Mouse (Mus musculus): Measurements from ENCODE around the gene Rgs10. TPM values are rescaled to one million over a fixed set of nuclear protein-coding genes. Genes with fewer than 3 reads are reported as not detected.

The Rgs10 gene
- total and polyA plus RNA-seq, 2 experiments from 2014 or later, result 53.2 to 64.2 TPM

- no peak for DNase-seq
- Histone ChIP-seq H3K9ac (no peak overlapping the region), H3K27ac (ENCODE audit: low read depth, low read length) (no peak overlapping the region), H3K9me3 (ENCODE audit: low read length) (no peaks in the 10 kb centered on the region), H3K4me3 (ENCODE audit: low read depth, low read length) (no peak overlapping the region), H3K36me3 (ENCODE audit: insufficient read depth) (peaks cover 6% of the 10 kb centered on the region; the same call in 1 of the 2 replicates), H3K27me3 (ENCODE audit: insufficient read depth, low read length) (no peaks in the 10 kb centered on the region), H3K4me2 (ENCODE audit: low read depth) (no peak overlapping the region), H3K4me1 (ENCODE audit: insufficient read depth) (peaks cover 8% of the 10 kb centered on the region; the same call in 1 of the 2 replicates)
- TF ChIP-seq CTCF (IDR thresholded peaks at IDR 0.05; ENCODE audit: low read depth), result no peak
- no peak for ATAC-seq
Measured at GRCm38 (mm10) chr7:128458011-128458410, 39.5 kb upstream of the Rgs10 start.

- TF ChIP-seq CTCF (IDR thresholded peaks at IDR 0.05; ENCODE audit: low read depth), result no peak
- peaks cover 28% of the 10 kb centered on the region for H3K36me3 ChIP-seq (ENCODE audit: insufficient read depth)
Measured at GRCm38 (mm10) chr7:128452731-128453130, 34.2 kb upstream of the Rgs10 start.

GRCm38 (mm10) chr7:128440584-128440983 is 22.0 kb upstream of the Rgs10 start:
- DNase-seq (no peak), ATAC-seq (no peak)
- no peak for TF ChIP-seq CTCF (IDR thresholded peaks at IDR 0.05; ENCODE audit: low read depth)
- Histone ChIP-seq H3K27me3 (ENCODE audit: insufficient read depth, low read length) (no peaks in the 10 kb centered on the region), H3K9ac (no peak overlapping the region), H3K27ac (ENCODE audit: low read depth, low read length) (no peak overlapping the region), H3K36me3 (ENCODE audit: insufficient read depth) (peaks cover 36% of the 10 kb centered on the region), H3K4me2 (ENCODE audit: low read depth) (no peak overlapping the region), H3K4me1 (ENCODE audit: insufficient read depth) (no peaks in the 10 kb centered on the region), H3K9me3 (ENCODE audit: low read length) (no peaks in the 10 kb centered on the region), H3K4me3 (ENCODE audit: low read depth, low read length) (no peak overlapping the region)
- WGBS, result 80% methylated on average over 2 of the region's 2 CpGs

More at GRCm38 (mm10) chr7:128452731-128453130, 34.2 kb upstream of the Rgs10 start:
- no peaks in the 10 kb centered on the region for H3K9me3 ChIP-seq (ENCODE audit: low read length)
- no peaks in the 10 kb centered on the region for H3K4me1 ChIP-seq (ENCODE audit: insufficient read depth)
- DNase-seq, result no peak
- no peak overlapping the region for H3K9ac ChIP-seq
- no peaks in the 10 kb centered on the region for H3K27me3 ChIP-seq (ENCODE audit: insufficient read depth, low read length)
- no peak for ATAC-seq
- H3K4me3 ChIP-seq (ENCODE audit: low read depth, low read length), result no peak overlapping the region
- H3K27ac ChIP-seq (ENCODE audit: low read depth, low read length), result no peak overlapping the region
- no peak overlapping the region for H3K4me2 ChIP-seq (ENCODE audit: low read depth)
- 97% methylated on average over 1 of the region's 1 CpGs for WGBS

DNA sequence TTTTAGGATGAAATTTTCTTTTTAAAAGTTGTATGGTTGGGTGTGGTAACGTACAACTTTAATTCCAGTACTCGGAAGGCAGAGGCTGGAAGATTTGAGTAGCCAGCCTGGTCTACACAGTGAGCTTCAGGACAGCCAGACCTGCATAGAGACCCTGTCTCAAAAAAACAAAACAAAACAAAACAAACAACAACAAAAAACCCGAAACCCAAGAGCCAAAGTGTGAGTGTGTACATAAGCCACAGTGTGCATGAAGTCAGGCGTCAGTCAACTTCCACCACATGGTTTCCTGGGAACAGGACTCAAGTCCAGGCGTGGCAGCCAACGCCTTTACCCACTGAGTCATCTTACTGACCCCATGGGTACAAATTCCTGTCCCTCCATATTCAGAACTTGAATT is 20.7 kb upstream of the Rgs10 start:
- Histone ChIP-seq H3K27me3 (ENCODE audit: insufficient read depth, low read length) (no peaks in the 10 kb centered on the region), H3K27ac (ENCODE audit: low read depth, low read length) (no peak overlapping the region), H3K9me3 (ENCODE audit: low read length) (no peaks in the 10 kb centered on the region), H3K4me2 (ENCODE audit: low read depth) (no peak overlapping the region), H3K4me1 (ENCODE audit: insufficient read depth) (no peaks in the 10 kb centered on the region), H3K4me3 (ENCODE audit: low read depth, low read length) (no peak overlapping the region), H3K36me3 (ENCODE audit: insufficient read depth) (peaks cover 22% of the 10 kb centered on the region), H3K9ac (no peak overlapping the region)
- ATAC-seq, result no peak
- no peak for TF ChIP-seq CTCF (IDR thresholded peaks at IDR 0.05; ENCODE audit: low read depth)
- DNase-seq, result no peak
- WGBS, result 93% methylated on average over 6 of the region's 6 CpGs

DNA sequence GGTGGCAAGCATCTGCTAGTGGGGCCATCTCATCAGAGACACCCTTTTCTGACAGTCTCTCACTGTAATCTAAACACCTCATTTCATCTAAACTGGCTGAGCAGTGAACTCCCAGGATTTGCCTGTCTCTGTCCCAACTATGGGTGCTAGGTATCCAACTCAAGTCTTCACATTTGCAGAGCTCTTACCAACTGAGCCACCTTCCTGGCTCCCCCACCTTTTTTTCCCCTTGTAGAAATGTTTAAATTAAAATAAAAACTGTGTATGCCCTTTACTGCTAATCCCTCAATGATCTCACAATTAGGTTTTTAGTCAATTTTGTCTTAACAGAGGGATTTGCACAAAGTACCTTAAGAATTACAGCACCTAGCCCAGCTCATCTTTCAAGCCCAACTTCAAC is 19.6 kb upstream of the Rgs10 start:
- H3K9ac ChIP-seq, result no peak overlapping the region
- TF ChIP-seq CTCF (IDR thresholded peaks at IDR 0.05; ENCODE audit: low read depth), result no peak
- no peaks in the 10 kb centered on the region for H3K9me3 ChIP-seq (ENCODE audit: low read length)
- no peak overlapping the region for H3K27ac ChIP-seq (ENCODE audit: low read depth, low read length)
- ATAC-seq (no peak), DNase-seq (no peak)
- peaks cover 13% of the 10 kb centered on the region for H3K36me3 ChIP-seq (ENCODE audit: insufficient read depth)
- H3K4me3 ChIP-seq (ENCODE audit: low read depth, low read length), result no peak overlapping the region
- H3K4me2 ChIP-seq (ENCODE audit: low read depth), result no peak overlapping the region
- no peaks in the 10 kb centered on the region for H3K27me3 ChIP-seq (ENCODE audit: insufficient read depth, low read length)
- H3K4me1 ChIP-seq (ENCODE audit: insufficient read depth), result no peaks in the 10 kb centered on the region

DNA sequence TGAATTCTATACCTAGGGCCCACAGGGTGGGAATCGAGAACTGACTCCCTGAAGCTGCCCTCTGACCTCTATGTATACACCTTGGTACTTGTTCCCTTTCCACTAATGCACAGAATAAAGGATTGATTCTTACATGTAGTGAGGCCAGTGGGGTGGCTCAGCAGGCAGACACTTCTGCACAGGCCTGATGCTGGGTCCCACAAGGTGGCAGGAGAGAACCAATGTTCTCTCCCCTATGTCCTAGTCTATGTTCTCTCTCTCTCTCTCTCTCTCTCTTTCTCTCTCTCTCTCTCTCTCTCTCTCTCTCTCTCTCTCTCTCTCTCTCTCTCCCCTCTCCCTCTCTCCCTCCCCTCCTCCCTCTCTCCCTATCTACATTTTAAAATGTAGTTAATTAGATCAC is 14.7 kb upstream of the Rgs10 start:
- H3K27ac ChIP-seq (ENCODE audit: low read depth, low read length), result 0 out of 2 replicates have a peak overlapping the region, but pooled peaks have one; percentile 45
- 78% methylated on average over 1 of the region's 1 CpGs for WGBS
- no peaks in the 10 kb centered on the region for H3K36me3 ChIP-seq (ENCODE audit: insufficient read depth)
- peak; percentile 36 for DNase-seq
- H3K9ac ChIP-seq, result no peak overlapping the region
- H3K4me3 ChIP-seq (ENCODE audit: low read depth, low read length), result no peak overlapping the region
- no peak overlapping the region for H3K4me2 ChIP-seq (ENCODE audit: low read depth)
- H3K9me3 ChIP-seq (ENCODE audit: low read length), result no peaks in the 10 kb centered on the region
- TF ChIP-seq CTCF (IDR thresholded peaks at IDR 0.05; ENCODE audit: low read depth), result peak; percentile 71
- peak; percentile 77 for ATAC-seq
- no peaks in the 10 kb centered on the region for H3K27me3 ChIP-seq (ENCODE audit: insufficient read depth, low read length)
- H3K4me1 ChIP-seq (ENCODE audit: insufficient read depth), result no peaks in the 10 kb centered on the region

DNA sequence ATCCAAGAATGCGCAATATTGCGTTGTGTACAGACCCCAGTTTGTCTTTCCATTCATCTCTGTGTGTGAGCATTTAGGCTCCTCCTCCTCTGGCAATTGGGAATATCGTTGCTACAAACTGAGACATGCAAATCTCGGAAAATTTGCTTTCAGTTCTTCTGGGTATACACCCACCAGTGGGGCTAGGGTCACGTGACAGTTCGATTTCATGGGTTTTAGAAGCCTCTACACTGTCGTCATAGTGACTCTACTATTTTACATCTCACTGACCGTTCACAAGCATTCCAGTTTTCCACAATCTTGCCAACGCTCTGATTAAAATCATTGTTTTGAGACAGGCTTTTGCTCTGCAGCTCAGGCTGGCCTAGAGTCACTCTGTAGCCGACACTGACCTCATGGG is 14.0 kb upstream of the Rgs10 start:
- no peak for DNase-seq
- H3K4me1 ChIP-seq (ENCODE audit: insufficient read depth), result no peaks in the 10 kb centered on the region
- no peak overlapping the region for H3K4me3 ChIP-seq (ENCODE audit: low read depth, low read length)
- no peak overlapping the region for H3K9ac ChIP-seq
- TF ChIP-seq CTCF (IDR thresholded peaks at IDR 0.05; ENCODE audit: low read depth), result no peak
- no peaks in the 10 kb centered on the region for H3K36me3 ChIP-seq (ENCODE audit: insufficient read depth)
- H3K27me3 ChIP-seq (ENCODE audit: insufficient read depth, low read length), result no peaks in the 10 kb centered on the region
- no peak overlapping the region for H3K4me2 ChIP-seq (ENCODE audit: low read depth)
- WGBS, result 56% methylated on average over 10 of the region's 10 CpGs
- H3K9me3 ChIP-seq (ENCODE audit: low read length), result no peaks in the 10 kb centered on the region
- peak; percentile 27; the same call in 1 of the 2 replicates for ATAC-seq
- H3K27ac ChIP-seq (ENCODE audit: low read depth, low read length), result 0 out of 2 replicates have a peak overlapping the region, but pooled peaks have one; percentile 45
